Mouse (Mus musculus) left cerebral cortex, adult 11 months (tissue): ENCODE results near the gene Ttll1.
"Not testable (repeated sequence)": the region's sequence is repeated elsewhere in the genome, so short reads cannot be mapped to it uniquely, and the experiment has no call there.

Experiments
- DNase-seq: peaks from one replicate; pipeline ENCODE4 v3.0.0; 2022; ENCODE audit warnings: low spot score

Ttll1 gene

GRCm38 (mm10) chr15:83482645-83483224, 28.0 kb downstream of the Ttll1 start:
- DNase-seq = no peak

DNA sequence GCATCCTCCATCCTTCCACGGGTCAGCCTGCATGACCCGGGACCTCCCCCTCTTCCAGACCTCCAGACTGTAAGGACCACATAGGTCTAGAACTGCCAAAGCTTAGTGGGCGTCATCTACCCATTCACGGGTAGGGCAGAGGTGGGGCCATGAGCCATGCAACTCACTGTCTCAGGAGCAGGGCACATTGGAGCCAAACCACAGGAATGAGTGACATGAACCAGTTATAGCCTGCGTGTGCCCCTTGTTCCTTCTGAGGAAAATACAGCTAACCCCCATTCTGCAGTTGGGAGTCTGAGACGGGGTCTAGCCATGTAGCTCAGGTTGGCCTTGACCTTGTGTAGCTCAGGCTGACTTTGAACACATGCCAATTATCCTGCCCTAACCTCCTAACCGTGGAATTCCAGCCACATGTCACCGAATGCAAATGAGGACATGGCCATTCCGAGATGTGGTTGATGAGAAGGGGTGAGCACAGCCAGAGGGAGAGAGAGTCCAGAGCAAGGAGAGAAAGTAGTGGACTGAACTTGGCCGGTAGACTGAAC, 29.4 kb downstream of the Ttll1 start:
- DNase-seq = no peak

DNA sequence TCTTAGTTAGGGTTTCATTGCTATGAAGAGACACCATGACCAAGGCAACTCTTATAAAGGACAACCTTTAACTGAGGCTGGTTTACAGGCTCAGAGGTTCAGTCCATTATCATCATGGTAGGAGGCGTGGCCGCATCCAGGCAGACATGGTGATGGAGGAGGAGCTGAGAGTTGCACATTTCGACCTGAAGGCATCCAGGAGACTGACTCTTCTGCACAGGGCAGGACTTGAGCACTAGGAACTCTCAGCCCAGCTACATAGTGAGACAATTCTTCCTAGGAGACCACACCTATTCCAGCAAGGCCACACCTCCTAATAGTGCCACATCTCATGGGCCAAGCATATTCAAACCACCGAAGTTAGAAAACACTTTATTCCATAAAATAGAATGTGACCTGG, 30.9 kb downstream of the Ttll1 start:
- DNase-seq = no peak

- no peak for DNase-seq
Observed at GRCm38 (mm10) chr15:83478096-83478495, 32.6 kb downstream of the Ttll1 start.

GRCm38 (mm10) chr15:83476593-83477273, 34.0 kb downstream of the Ttll1 start:
- DNase-seq = no peak

- DNase-seq = no peak
Observed at GRCm38 (mm10) chr15:83474466-83474836, 36.2 kb downstream of the Ttll1 start.

- no peak for DNase-seq
Observed at GRCm38 (mm10) chr15:83473832-83474465, 36.7 kb downstream of the Ttll1 start.

DNA sequence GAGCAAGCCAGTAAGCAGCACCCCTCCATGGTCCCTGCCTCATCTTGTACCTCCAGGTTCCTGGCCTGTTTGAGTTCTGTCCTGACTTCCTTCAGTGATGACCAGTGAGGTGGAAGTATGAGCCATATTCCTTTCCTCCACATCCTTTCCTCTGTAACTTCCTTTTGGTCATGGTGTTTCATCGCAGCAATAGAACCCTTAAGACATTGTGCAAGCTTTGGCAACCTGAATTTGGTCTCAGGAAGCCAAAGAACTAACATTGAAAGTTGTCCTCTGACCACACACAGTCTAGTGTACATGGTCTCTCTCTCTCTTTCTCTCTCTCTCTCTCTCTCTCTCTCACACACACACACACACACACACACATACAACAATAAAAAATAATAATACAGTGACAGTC, 37.4 kb downstream of the Ttll1 start:
- DNase-seq = no peak

- DNase-seq = no peak
Observed at GRCm38 (mm10) chr15:83471476-83471875, 39.2 kb downstream of the Ttll1 start.

- no peak for DNase-seq
Observed at GRCm38 (mm10) chr15:83470443-83470842, 40.2 kb downstream of the Ttll1 start.

GRCm38 (mm10) chr15:83469279-83469821, 41.3 kb downstream of the Ttll1 start:
- no peak for DNase-seq

DNA sequence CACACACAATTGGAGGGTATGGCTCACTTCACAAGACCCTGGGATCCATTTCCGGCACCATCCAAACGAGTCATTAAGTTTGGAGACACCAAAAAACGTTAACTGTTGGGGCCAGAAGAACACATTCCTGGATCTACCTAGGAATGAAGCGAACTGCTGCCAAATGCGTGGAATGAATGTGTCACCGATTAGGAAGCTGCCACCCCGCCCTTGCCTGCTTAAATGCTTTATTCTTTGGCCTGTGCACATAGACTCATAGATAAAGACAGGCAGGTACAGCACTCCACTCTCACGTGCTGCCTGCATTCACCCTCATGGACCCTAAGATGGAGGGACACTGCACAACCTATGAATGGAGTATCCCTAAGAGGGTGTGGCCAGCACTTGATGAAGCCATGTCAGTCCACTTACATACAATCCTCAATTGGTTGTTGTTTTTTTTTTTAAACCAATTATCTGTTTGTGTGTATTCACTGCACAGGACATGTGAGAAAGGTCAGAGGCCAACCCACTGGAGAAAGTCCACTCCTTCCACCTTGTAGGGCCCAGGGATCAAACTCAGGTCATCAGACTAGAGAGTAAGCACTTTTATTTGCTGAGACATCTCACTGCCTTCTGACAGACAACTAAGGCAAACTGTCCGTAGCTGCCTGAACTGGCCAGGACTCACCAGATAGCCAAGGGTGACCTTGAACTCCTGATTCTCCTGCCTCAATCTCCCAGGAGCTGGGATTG, 43.3 kb downstream of the Ttll1 start:
- no peak for DNase-seq

- DNase-seq = no peak
Observed at GRCm38 (mm10) chr15:83466331-83466730, 44.4 kb downstream of the Ttll1 start.

DNA sequence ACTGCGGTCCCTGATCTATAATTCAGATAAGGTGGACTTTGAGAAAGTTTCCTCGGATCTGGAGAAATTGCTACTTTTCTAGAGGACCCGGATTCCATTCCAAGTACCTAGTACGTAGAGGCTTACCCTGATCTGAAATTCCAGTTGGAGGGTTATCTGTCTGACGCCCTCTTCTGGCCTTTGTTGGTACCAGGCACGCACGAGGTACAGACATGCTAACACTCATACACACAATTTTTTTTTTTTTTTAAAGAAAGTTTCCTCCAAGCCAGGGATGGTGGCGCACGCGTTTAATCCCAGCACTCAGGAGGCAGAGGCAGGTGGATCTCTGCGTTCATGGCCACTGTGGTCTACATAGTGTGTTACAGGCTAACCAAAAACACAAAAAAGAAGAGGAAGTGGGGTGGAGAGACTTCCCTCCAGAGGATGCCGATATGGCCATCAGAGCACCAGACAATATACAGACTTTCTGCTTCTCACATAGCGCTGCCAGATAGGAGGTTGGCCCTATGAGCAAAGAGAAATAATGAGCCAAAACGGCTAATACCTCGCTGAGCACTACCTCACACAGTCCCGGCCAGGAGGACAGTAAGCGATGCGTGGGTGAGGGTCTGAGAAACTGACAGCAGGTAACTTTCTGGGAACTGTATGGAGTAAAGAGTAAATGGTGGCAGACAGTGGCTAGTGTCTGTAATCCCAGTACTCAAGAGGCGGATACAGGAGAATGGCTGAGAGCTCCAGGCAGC, 45.6 kb downstream of the Ttll1 start:
- no peak for DNase-seq

DNA sequence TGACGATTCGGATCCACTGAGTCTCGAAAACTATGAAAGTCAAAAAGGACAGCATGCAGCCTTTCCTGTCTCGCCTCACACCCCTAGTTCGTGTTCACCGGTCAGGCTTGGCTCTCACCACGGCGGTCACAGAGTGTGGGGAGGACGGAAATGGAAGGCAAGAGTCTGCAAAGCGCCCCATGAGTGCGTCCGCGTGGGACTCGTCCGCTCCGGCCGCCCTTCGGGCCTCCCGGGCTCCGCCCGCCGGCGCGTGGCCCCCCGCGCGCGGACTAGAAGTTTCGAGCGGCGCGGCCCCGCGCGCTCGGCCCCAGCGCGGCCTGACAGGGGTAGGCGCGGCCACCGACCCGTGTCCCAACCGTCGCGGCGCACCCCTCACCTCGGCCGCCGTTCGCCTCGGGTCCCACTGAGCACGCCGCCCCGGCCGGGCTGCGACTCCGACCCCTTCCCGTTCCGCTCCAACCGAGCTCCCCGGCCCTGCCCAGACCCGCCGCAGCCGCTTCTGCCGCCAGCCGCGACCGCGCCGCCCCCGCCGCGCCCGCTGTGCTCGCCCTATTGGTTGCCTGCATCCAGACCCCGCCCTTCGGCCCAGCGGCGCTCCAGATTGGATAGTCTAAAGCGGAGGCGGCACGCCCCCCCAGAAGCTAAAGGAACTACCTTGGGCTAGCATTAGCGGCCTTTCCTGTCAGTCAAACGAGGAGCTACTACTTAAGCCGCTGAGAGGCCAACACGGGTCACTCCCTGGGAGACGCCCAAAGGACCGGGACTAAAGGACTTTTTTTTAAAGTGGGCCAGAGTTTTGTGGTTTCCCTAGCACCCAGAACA, 46.4 kb downstream of the Ttll1 start, which contains the start of gene Pacsin2:
TSS of gene Pacsin2 (minus strand) at position 524 of the 822 bp plus-strand sequence.
- DNase-seq = peak; percentile 95

GRCm38 (mm10) chr15:83463369-83464082, 47.2 kb downstream of the Ttll1 start:
- no peak for DNase-seq

GRCm38 (mm10) chr15:83462349-83462748, 48.3 kb downstream of the Ttll1 start:
- not testable (repeated sequence) for DNase-seq

GRCm38 (mm10) chr15:83460891-83461290, 49.8 kb downstream of the Ttll1 start:
- DNase-seq = no peak

- no peak for DNase-seq
Observed at GRCm38 (mm10) chr15:83457541-83457940, 53.2 kb downstream of the Ttll1 start.

- no peak for DNase-seq
Observed at GRCm38 (mm10) chr15:83455637-83456036, 55.1 kb downstream of the Ttll1 start.
